Mouse (Mus musculus): ENCODE measurements around the gene Ccdc85c. TPM values are rescaled to one million over a fixed set of nuclear protein-coding genes. Genes with fewer than 3 reads are reported as not detected.

The Ccdc85c gene
- polyA plus RNA-seq, 1 experiment from 2014 or later, result 5.4 TPM

GRCm38 (mm10) chr12:108253042-108253441 lies 22.2 kb downstream of the Ccdc85c start:
- WGBS, result 63% methylated on average over 12 of the region's 12 CpGs
- Histone ChIP-seq H3K36me3 (no peaks in the 10 kb centered on the region), H3K4me3 (no peak overlapping the region), H3K9me3 (replicated peaks) (no peaks in the 10 kb centered on the region), H3K27me3 (ENCODE audit: low read depth, poor library complexity, severe bottlenecking) (peaks cover 1% of the 10 kb centered on the region; the same call in 1 of the 2 replicates), H3K4me1 (peaks cover 65% of the 10 kb centered on the region), H3K27ac (no peak overlapping the region)
- no peak for DNase-seq (ENCODE audit: low spot score)

- no peak for DNase-seq (ENCODE audit: low spot score)
- Histone ChIP-seq H3K27ac (no peak overlapping the region), H3K4me3 (no peak overlapping the region), H3K9me3 (replicated peaks) (no peaks in the 10 kb centered on the region), H3K36me3 (no peaks in the 10 kb centered on the region), H3K27me3 (ENCODE audit: low read depth, poor library complexity, severe bottlenecking) (peaks cover 10% of the 10 kb centered on the region; the same call in 1 of the 2 replicates), H3K4me1 (peaks cover 76% of the 10 kb centered on the region)
- WGBS, result 83% methylated on average over 15 of the region's 15 CpGs
Observed at GRCm38 (mm10) chr12:108251825-108252542, 23.2 kb downstream of the Ccdc85c start.

- H3K27me3 ChIP-seq (ENCODE audit: low read depth, poor library complexity, severe bottlenecking), result peaks cover 17% of the 10 kb centered on the region; the same call in 1 of the 2 replicates
- no peaks in the 10 kb centered on the region for H3K36me3 ChIP-seq
- H3K9me3 ChIP-seq (replicated peaks), result no peaks in the 10 kb centered on the region
- H3K4me3 ChIP-seq, result no peak overlapping the region
- no peak for DNase-seq (ENCODE audit: low spot score)
- H3K27ac ChIP-seq, result peak overlapping the region; percentile 31; the same call in 1 of the 2 replicates
- WGBS, result 89% methylated on average over 31 of the region's 31 CpGs
- peaks cover 80% of the 10 kb centered on the region for H3K4me1 ChIP-seq
Observed at GRCm38 (mm10) chr12:108251034-108251792, 24.0 kb downstream of the Ccdc85c start.

DNA sequence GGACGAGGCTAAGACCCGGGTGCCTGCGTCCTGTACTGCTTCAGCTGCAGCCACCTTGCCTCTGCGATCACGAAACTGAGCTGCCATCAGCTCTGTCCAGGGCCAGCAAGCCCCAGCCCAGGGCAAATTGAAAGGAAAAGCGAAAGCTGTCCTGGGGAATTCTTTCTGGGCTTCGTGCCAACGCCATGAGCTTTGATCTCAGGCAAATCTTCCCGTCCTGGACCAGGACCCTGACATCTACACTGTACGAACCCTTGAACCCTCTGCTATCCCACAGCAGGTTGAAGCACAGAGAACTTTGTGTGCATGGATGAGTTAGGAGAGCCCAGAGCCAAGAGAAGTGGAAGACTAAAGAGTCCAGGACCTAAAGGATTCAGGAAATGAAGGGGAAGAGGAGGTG lies 25.7 kb downstream of the Ccdc85c start:
- H3K9me3 ChIP-seq (replicated peaks), result no peaks in the 10 kb centered on the region
- no peak for DNase-seq (ENCODE audit: low spot score)
- WGBS, result 90% methylated on average over 10 of the region's 10 CpGs
- peaks cover 34% of the 10 kb centered on the region; the same call in 1 of the 2 replicates for H3K27me3 ChIP-seq (ENCODE audit: low read depth, poor library complexity, severe bottlenecking)
- 0 out of 2 replicates have a peak overlapping the region, but pooled peaks have one; percentile 2 for H3K27ac ChIP-seq
- no peaks in the 10 kb centered on the region for H3K36me3 ChIP-seq
- no peak overlapping the region for H3K4me3 ChIP-seq
- peaks cover 85% of the 10 kb centered on the region for H3K4me1 ChIP-seq

DNA sequence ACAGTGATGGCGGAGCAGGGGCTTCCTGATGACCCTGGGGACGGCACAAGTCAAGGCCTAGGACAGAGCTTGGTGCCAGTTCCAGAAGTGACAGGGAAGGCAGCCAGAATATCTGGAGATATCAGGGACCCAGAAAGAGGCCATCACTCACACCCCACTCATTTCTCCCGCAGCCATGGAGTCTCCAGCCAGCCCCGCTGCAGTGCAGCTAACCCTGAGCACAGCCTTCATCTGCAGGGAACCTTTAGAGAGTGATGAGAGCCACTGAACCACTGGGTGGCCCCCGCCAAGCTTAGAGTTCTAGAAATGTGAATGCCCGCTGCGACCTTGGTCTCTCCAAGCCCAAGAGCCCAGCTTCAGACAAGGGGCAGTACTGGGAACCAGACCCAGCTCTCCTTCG lies 26.2 kb downstream of the Ccdc85c start:
- Histone ChIP-seq H3K4me1 (peaks cover 87% of the 10 kb centered on the region), H3K4me3 (no peak overlapping the region), H3K9me3 (replicated peaks) (no peaks in the 10 kb centered on the region), H3K27me3 (ENCODE audit: low read depth, poor library complexity, severe bottlenecking) (peaks cover 39% of the 10 kb centered on the region), H3K36me3 (no peaks in the 10 kb centered on the region), H3K27ac (0 out of 2 replicates have a peak overlapping the region, but pooled peaks have one; percentile 2)
- DNase-seq (ENCODE audit: low spot score), result no peak
- 94% methylated on average over 8 of the region's 8 CpGs for WGBS

- no peak overlapping the region for H3K27ac ChIP-seq
- H3K4me3 ChIP-seq, result no peak overlapping the region
- H3K4me1 ChIP-seq, result peaks cover 77% of the 10 kb centered on the region
- DNase-seq (ENCODE audit: low spot score), result no peak
- 80% methylated on average over 10 of the region's 10 CpGs for WGBS
- H3K36me3 ChIP-seq, result no peaks in the 10 kb centered on the region
- peaks cover 60% of the 10 kb centered on the region for H3K27me3 ChIP-seq (ENCODE audit: low read depth, poor library complexity, severe bottlenecking)
- no peaks in the 10 kb centered on the region for H3K9me3 ChIP-seq (replicated peaks)
Observed at GRCm38 (mm10) chr12:108246759-108247500, 28.3 kb downstream of the Ccdc85c start.

- Histone ChIP-seq H3K9me3 (replicated peaks) (no peaks in the 10 kb centered on the region), H3K27me3 (ENCODE audit: low read depth, poor library complexity, severe bottlenecking) (peaks cover 71% of the 10 kb centered on the region), H3K4me1 (peaks cover 80% of the 10 kb centered on the region), H3K4me3 (no peak overlapping the region), H3K27ac (0 out of 2 replicates have a peak overlapping the region, but pooled peaks have one; percentile 1), H3K36me3 (no peaks in the 10 kb centered on the region)
- no peak for DNase-seq (ENCODE audit: low spot score)
- 50% methylated on average over 9 of the region's 9 CpGs for WGBS
Observed at GRCm38 (mm10) chr12:108245579-108245978, 29.6 kb downstream of the Ccdc85c start.

GRCm38 (mm10) chr12:108244778-108245177 lies 30.4 kb downstream of the Ccdc85c start:
- DNase-seq (ENCODE audit: low spot score), result no peak
- Histone ChIP-seq H3K27me3 (ENCODE audit: low read depth, poor library complexity, severe bottlenecking) (peaks cover 75% of the 10 kb centered on the region), H3K4me3 (no peak overlapping the region), H3K4me1 (peaks cover 81% of the 10 kb centered on the region), H3K36me3 (no peaks in the 10 kb centered on the region), H3K9me3 (replicated peaks) (no peaks in the 10 kb centered on the region), H3K27ac (peak overlapping the region; percentile 21)
- 13% methylated on average over 8 of the region's 8 CpGs for WGBS

- no peaks in the 10 kb centered on the region for H3K36me3 ChIP-seq
- H3K27me3 ChIP-seq (ENCODE audit: low read depth, poor library complexity, severe bottlenecking), result peaks cover 92% of the 10 kb centered on the region
- no peak for DNase-seq (ENCODE audit: low spot score)
- H3K4me1 ChIP-seq, result peaks cover 86% of the 10 kb centered on the region
- H3K27ac ChIP-seq, result 0 out of 2 replicates have a peak overlapping the region, but pooled peaks have one; percentile 3
- 88% methylated on average over 20 of the region's 20 CpGs for WGBS
- no peak overlapping the region for H3K4me3 ChIP-seq
- H3K9me3 ChIP-seq (replicated peaks), result no peaks in the 10 kb centered on the region
Observed at GRCm38 (mm10) chr12:108242243-108242745, 32.9 kb downstream of the Ccdc85c start.

DNA sequence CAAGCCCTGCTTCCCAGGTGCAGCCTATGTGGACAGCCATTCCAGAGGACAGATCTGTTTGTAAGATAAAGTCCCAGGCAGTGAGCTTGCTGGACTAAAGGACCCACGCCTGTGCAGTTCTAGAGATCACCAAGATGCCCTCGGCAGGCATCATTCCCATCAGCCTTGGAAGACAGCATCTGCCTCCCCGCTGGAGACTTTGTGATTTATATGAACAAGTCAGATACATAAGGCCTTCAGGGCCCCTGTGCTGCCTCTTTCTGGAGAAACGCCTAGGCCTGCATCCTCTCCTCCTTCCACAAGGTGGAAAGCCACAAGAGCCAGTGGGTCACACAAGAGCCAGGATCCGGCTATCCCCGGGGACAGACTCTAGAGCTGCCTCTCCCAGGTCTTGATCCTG lies 33.6 kb downstream of the Ccdc85c start:
- WGBS, result 50% methylated on average over 6 of the region's 6 CpGs
- H3K9me3 ChIP-seq (replicated peaks), result no peaks in the 10 kb centered on the region
- H3K4me1 ChIP-seq, result peaks cover 85% of the 10 kb centered on the region
- 0 out of 2 replicates have a peak overlapping the region, but pooled peaks have one; percentile 76 for H3K27ac ChIP-seq
- H3K36me3 ChIP-seq, result no peaks in the 10 kb centered on the region
- H3K27me3 ChIP-seq (ENCODE audit: low read depth, poor library complexity, severe bottlenecking), result peaks cover 93% of the 10 kb centered on the region
- DNase-seq (ENCODE audit: low spot score), result no peak
- H3K4me3 ChIP-seq, result no peak overlapping the region

GRCm38 (mm10) chr12:108240953-108241588 lies 34.2 kb downstream of the Ccdc85c start:
- peaks cover 83% of the 10 kb centered on the region for H3K4me1 ChIP-seq
- 26% methylated on average over 21 of the region's 21 CpGs for WGBS
- no peaks in the 10 kb centered on the region for H3K36me3 ChIP-seq
- H3K27me3 ChIP-seq (ENCODE audit: low read depth, poor library complexity, severe bottlenecking), result peaks cover 94% of the 10 kb centered on the region
- peak overlapping the region; percentile 76 for H3K27ac ChIP-seq
- H3K9me3 ChIP-seq (replicated peaks), result no peaks in the 10 kb centered on the region
- H3K4me3 ChIP-seq, result peak overlapping the region; percentile 17; the same call in 1 of the 2 replicates
- DNase-seq (ENCODE audit: low spot score), result peak; percentile 72

GRCm38 (mm10) chr12:108240401-108240890 lies 34.8 kb downstream of the Ccdc85c start:
- WGBS, result 59% methylated on average over 13 of the region's 13 CpGs
- Histone ChIP-seq H3K27ac (peak overlapping the region; percentile 76), H3K9me3 (replicated peaks) (no peaks in the 10 kb centered on the region), H3K27me3 (ENCODE audit: low read depth, poor library complexity, severe bottlenecking) (peaks cover 94% of the 10 kb centered on the region), H3K4me1 (peaks cover 80% of the 10 kb centered on the region), H3K4me3 (peak overlapping the region; percentile 17; the same call in 1 of the 2 replicates), H3K36me3 (no peaks in the 10 kb centered on the region)
- no peak for DNase-seq (ENCODE audit: low spot score)
